Mouse (Mus musculus) neural tube, embryonic 13.5 days (tissue): ENCODE data around the gene Syne2. TPM values are rescaled to one million over a fixed set of nuclear protein-coding genes. Genes with fewer than 3 reads are reported as not detected.
"Not testable (repeated sequence)": the region's sequence is repeated elsewhere in the genome, so short reads cannot be mapped to it uniquely, and the experiment has no call there.

Experiments
- ATAC-seq: fragments of 200-750 bp; cut with Nextera tagmentation; 2 replicates; pipeline ENCODE4 v1.8.0; 2017; ENCODE audit warnings: low read depth, mild to moderate bottlenecking, moderate TSS enrichment, moderate library complexity
- H3K27ac ChIP-seq: fragments of 300-500 bp; sonication (generic); replicated peaks from 2 replicates; pipeline ENCODE4 v1.5.1; 2015; ENCODE audit warnings: moderate library complexity, mild to moderate bottlenecking, inconsistent platforms
- H3K27me3 ChIP-seq: fragments of 300-500 bp; sonication (generic); 2 replicates; pipeline ENCODE4 v1.6.1; 2015; ENCODE audit warnings: mild to moderate bottlenecking, inconsistent platforms
- H3K36me3 ChIP-seq: fragments of 300-500 bp; sonication (generic); 2 replicates; pipeline ENCODE4 v1.6.1; 2015; ENCODE audit warnings: mild to moderate bottlenecking, inconsistent platforms
- H3K4me1 ChIP-seq: fragments of 300-500 bp; sonication (generic); replicated peaks from 2 replicates; pipeline ENCODE4 v1.6.1; 2015; ENCODE audit warnings: inconsistent platforms
- H3K4me2 ChIP-seq: fragments of 300-500 bp; sonication (generic); 2 replicates; pipeline ENCODE4 v1.6.1; 2015; ENCODE audit warnings: inconsistent platforms, mild to moderate bottlenecking, moderate library complexity
- H3K4me3 ChIP-seq: fragments of 300-500 bp; sonication (generic); 2 replicates; pipeline ENCODE4 v1.5.1; 2015; ENCODE audit warnings: mild to moderate bottlenecking, inconsistent platforms
- H3K9ac ChIP-seq: fragments of 300-500 bp; sonication (generic); 2 replicates; pipeline ENCODE4 v1.6.1; 2015; ENCODE audit warnings: moderate library complexity, mild to moderate bottlenecking, inconsistent platforms
- H3K9me3 ChIP-seq: fragments of 300-500 bp; sonication (generic); 2 replicates; pipeline ENCODE4 v1.6.1; 2016; ENCODE audit warnings: inconsistent platforms
- WGBS: fragments of 180-500 bp; shearing (Covaris S2); methylation state at CpG from one replicate; pipeline ENCODE4 v1.1.7; 2015; 5-methylcytosine and 5-hydroxymethylcytosine counted together
- polyA plus RNA-seq: library from polyadenylated mRNA; unstranded; fragments of >200 nt; fragmentation: Nextera tagmentation; extraction: Ambion mirVana; gene quantifications from 2 replicates; pipeline ENCODE4 v1.2.1, GENCODE M21; 2015

Syne2 gene
- polyA plus RNA-seq, 1 experiment from 2014 or later = 48.5 TPM

- no peaks in the 10 kb centered on the region for H3K27me3 ChIP-seq
- H3K9ac ChIP-seq = no peak overlapping the region
- no peak for ATAC-seq
- H3K4me3 ChIP-seq = no peak overlapping the region
- WGBS = 94% methylated on average over 20 of the region's 20 CpGs
- H3K27ac ChIP-seq = no peak overlapping the region
- H3K4me2 ChIP-seq = no peak overlapping the region
- no peaks in the 10 kb centered on the region for H3K4me1 ChIP-seq
- H3K9me3 ChIP-seq = no peaks in the 10 kb centered on the region
- H3K36me3 ChIP-seq = peaks cover 97% of the 10 kb centered on the region
These were observed 286.8 kb downstream of the Syne2 start for GRCm38 (mm10) chr12:76104596-76105351.

GRCm38 (mm10) chr12:76109646-76110405 lies 291.9 kb downstream of the Syne2 start:
- H3K4me1 ChIP-seq = no peaks in the 10 kb centered on the region
- 93% methylated on average over 15 of the region's 15 CpGs for WGBS
- peaks cover 69% of the 10 kb centered on the region for H3K36me3 ChIP-seq
- no peak overlapping the region for H3K27ac ChIP-seq
- no peaks in the 10 kb centered on the region for H3K27me3 ChIP-seq
- H3K4me3 ChIP-seq = no peak overlapping the region
- H3K9ac ChIP-seq = no peak overlapping the region
- no peaks in the 10 kb centered on the region for H3K9me3 ChIP-seq
- no peak for ATAC-seq
- no peak overlapping the region for H3K4me2 ChIP-seq

- H3K4me3 ChIP-seq = no peak overlapping the region
- ATAC-seq = no peak
- no peak overlapping the region for H3K9ac ChIP-seq
- H3K9me3 ChIP-seq = no peaks in the 10 kb centered on the region
- H3K36me3 ChIP-seq = peaks cover 56% of the 10 kb centered on the region
- 87% methylated on average over 3 of the region's 3 CpGs for WGBS
- no peak overlapping the region for H3K4me2 ChIP-seq
- no peak overlapping the region for H3K27ac ChIP-seq
- no peaks in the 10 kb centered on the region for H3K4me1 ChIP-seq
- H3K27me3 ChIP-seq = no peaks in the 10 kb centered on the region
These were observed 293.1 kb downstream of the Syne2 start for GRCm38 (mm10) chr12:76111046-76111445.

- Histone ChIP-seq H3K4me2 (no peak overlapping the region), H3K27ac (no peak overlapping the region), H3K9me3 (no peaks in the 10 kb centered on the region), H3K4me3 (no peak overlapping the region), H3K36me3 (peaks cover 6% of the 10 kb centered on the region; the same call in 1 of the 2 replicates), H3K27me3 (no peaks in the 10 kb centered on the region), H3K9ac (no peak overlapping the region), H3K4me1 (no peaks in the 10 kb centered on the region)
- ATAC-seq = no peak
- 75% methylated on average over 4 of the region's 4 CpGs for WGBS
These were observed 298.6 kb downstream of the Syne2 start for GRCm38 (mm10) chr12:76116577-76116976.

- 0 out of 2 replicates have a peak, but pooled peaks cover under 1% of the 10 kb centered on the region for H3K36me3 ChIP-seq
- no peak overlapping the region for H3K27ac ChIP-seq
- 85% methylated on average over 4 of the region's 4 CpGs for WGBS
- no peaks in the 10 kb centered on the region for H3K27me3 ChIP-seq
- no peak overlapping the region for H3K4me3 ChIP-seq
- H3K9me3 ChIP-seq = no peaks in the 10 kb centered on the region
- no peak overlapping the region for H3K9ac ChIP-seq
- no peaks in the 10 kb centered on the region for H3K4me1 ChIP-seq
- no peak overlapping the region for H3K4me2 ChIP-seq
- ATAC-seq = no peak
These were observed 299.8 kb downstream of the Syne2 start for GRCm38 (mm10) chr12:76117632-76118153.

- WGBS = 88% methylated on average over 6 of the region's 6 CpGs
- H3K36me3 ChIP-seq = no peaks in the 10 kb centered on the region
- H3K27me3 ChIP-seq = no peaks in the 10 kb centered on the region
- H3K9me3 ChIP-seq = no peaks in the 10 kb centered on the region
- H3K27ac ChIP-seq = no peak overlapping the region
- no peak overlapping the region for H3K4me2 ChIP-seq
- H3K9ac ChIP-seq = no peak overlapping the region
- no peak overlapping the region for H3K4me3 ChIP-seq
- no peak for ATAC-seq
- H3K4me1 ChIP-seq = no peaks in the 10 kb centered on the region
These were observed 305.3 kb downstream of the Syne2 start for GRCm38 (mm10) chr12:76123223-76123622.

GRCm38 (mm10) chr12:76128306-76128705 lies 310.4 kb downstream of the Syne2 start:
- Histone ChIP-seq H3K9ac (no peak overlapping the region), H3K4me1 (no peaks in the 10 kb centered on the region), H3K36me3 (no peaks in the 10 kb centered on the region), H3K4me3 (no peak overlapping the region), H3K27me3 (no peaks in the 10 kb centered on the region), H3K27ac (no peak overlapping the region), H3K9me3 (no peaks in the 10 kb centered on the region), H3K4me2 (no peak overlapping the region)
- no peak for ATAC-seq
- WGBS = 71% methylated on average over 3 of the region's 3 CpGs

GRCm38 (mm10) chr12:76128831-76129230 lies 310.9 kb downstream of the Syne2 start:
- no peaks in the 10 kb centered on the region for H3K4me1 ChIP-seq
- no peak overlapping the region for H3K27ac ChIP-seq
- H3K9me3 ChIP-seq = no peaks in the 10 kb centered on the region
- WGBS = 90% methylated on average over 10 of the region's 10 CpGs
- ATAC-seq = no peak
- H3K27me3 ChIP-seq = no peaks in the 10 kb centered on the region
- no peak overlapping the region for H3K9ac ChIP-seq
- no peak overlapping the region for H3K4me3 ChIP-seq
- no peaks in the 10 kb centered on the region for H3K36me3 ChIP-seq
- no peak overlapping the region for H3K4me2 ChIP-seq

GRCm38 (mm10) chr12:76130281-76130680 lies 312.3 kb downstream of the Syne2 start:
- ATAC-seq = no peak
- WGBS = 30% methylated on average over 4 of the region's 4 CpGs
- Histone ChIP-seq H3K4me2 (no peak overlapping the region), H3K9me3 (no peaks in the 10 kb centered on the region), H3K4me1 (no peaks in the 10 kb centered on the region), H3K27me3 (no peaks in the 10 kb centered on the region), H3K27ac (no peak overlapping the region), H3K36me3 (no peaks in the 10 kb centered on the region), H3K9ac (no peak overlapping the region), H3K4me3 (no peak overlapping the region)

GRCm38 (mm10) chr12:76130891-76131290 lies 313.0 kb downstream of the Syne2 start:
- no peak overlapping the region for H3K27ac ChIP-seq
- H3K27me3 ChIP-seq = no peaks in the 10 kb centered on the region
- no peak overlapping the region for H3K4me2 ChIP-seq
- H3K36me3 ChIP-seq = no peaks in the 10 kb centered on the region
- no peaks in the 10 kb centered on the region for H3K4me1 ChIP-seq
- WGBS = 91% methylated on average over 6 of the region's 6 CpGs
- no peak overlapping the region for H3K4me3 ChIP-seq
- H3K9ac ChIP-seq = no peak overlapping the region
- no peak for ATAC-seq
- no peaks in the 10 kb centered on the region for H3K9me3 ChIP-seq

GRCm38 (mm10) chr12:76132591-76132990 lies 314.7 kb downstream of the Syne2 start:
- no peaks in the 10 kb centered on the region for H3K4me1 ChIP-seq
- H3K27ac ChIP-seq = no peak overlapping the region
- no peaks in the 10 kb centered on the region for H3K27me3 ChIP-seq
- no peaks in the 10 kb centered on the region for H3K36me3 ChIP-seq
- no peak overlapping the region for H3K4me3 ChIP-seq
- no peak for ATAC-seq
- H3K9me3 ChIP-seq = no peaks in the 10 kb centered on the region
- H3K9ac ChIP-seq = no peak overlapping the region
- no peak overlapping the region for H3K4me2 ChIP-seq
- WGBS = 81% methylated on average over 4 of the region's 4 CpGs

- not testable (repeated sequence) for H3K4me1 ChIP-seq, H3K36me3 ChIP-seq, H3K9ac ChIP-seq, H3K27me3 ChIP-seq, H3K9me3 ChIP-seq, H3K4me2 ChIP-seq, H3K27ac ChIP-seq, H3K4me3 ChIP-seq, ATAC-seq
- 87% methylated on average over 9 of the region's 9 CpGs for WGBS
These were observed 315.1 kb downstream of the Syne2 start for GRCm38 (mm10) chr12:76133081-76133480.
